Mouse (Mus musculus): ENCODE data around the gene Polg2.

Polg2 gene

GRCm38 (mm10) chr11:106779388-106780088 is at the start of gene Polg2:
Polg2 (minus strand) TSS chr11:106779537.
- Histone ChIP-seq H3K4me3 (replicated peaks; ENCODE audit: low read length) (peak within 1 kb of the TSS; percentile 93), H3K9me3 (ENCODE audit: low read length) (no peaks in the 10 kb centered on the region), H3K27me3 (ENCODE audit: insufficient read depth, low read length) (no peaks in the 10 kb centered on the region), H3K36me3 (ENCODE audit: insufficient read depth, low read length) (peaks cover 83% of the 10 kb centered on the region), H3K4me1 (replicated peaks; ENCODE audit: low read depth, low read length) (peaks cover 53% of the 10 kb centered on the region)
- TF ChIP-seq CTCF (conservative IDR thresholded peaks at IDR 0.05; ENCODE audit: low read length) = no peak

- H3K4me3 ChIP-seq (replicated peaks; ENCODE audit: low read length) = no peak overlapping the region
- H3K36me3 ChIP-seq (ENCODE audit: insufficient read depth, low read length) = peaks cover 65% of the 10 kb centered on the region
- H3K9me3 ChIP-seq (ENCODE audit: low read length) = no peaks in the 10 kb centered on the region
- TF ChIP-seq POU5F1 (IDR thresholded peaks at IDR 0.05; ENCODE audit: borderline replicate concordance, low read length) = no peak
- TF ChIP-seq CTCF (conservative IDR thresholded peaks at IDR 0.05; ENCODE audit: low read length) = no peak
- TF ChIP-seq NANOG (IDR thresholded peaks at IDR 0.05; ENCODE audit: borderline replicate concordance, low read length) = no peak
- H3K27me3 ChIP-seq (ENCODE audit: insufficient read depth, low read length) = no peaks in the 10 kb centered on the region
- H3K4me1 ChIP-seq (replicated peaks; ENCODE audit: low read depth, low read length) = no peaks in the 10 kb centered on the region
Observed at GRCm38 (mm10) chr11:106828079-106828478, 48.7 kb upstream of the Polg2 start.

- H3K4me1 ChIP-seq (replicated peaks; ENCODE audit: low read depth, low read length) = peaks cover 3% of the 10 kb centered on the region; the same call in 1 of the 2 replicates
- H3K36me3 ChIP-seq (ENCODE audit: insufficient read depth, low read length) = peaks cover 74% of the 10 kb centered on the region
- no peaks in the 10 kb centered on the region for H3K9me3 ChIP-seq (ENCODE audit: low read length)
- no peak overlapping the region for H3K4me3 ChIP-seq (replicated peaks; ENCODE audit: low read length)
- TF ChIP-seq CTCF (conservative IDR thresholded peaks at IDR 0.05; ENCODE audit: low read length) (no peak), NANOG (IDR thresholded peaks at IDR 0.05; ENCODE audit: borderline replicate concordance, low read length) (no peak), POU5F1 (IDR thresholded peaks at IDR 0.05; ENCODE audit: borderline replicate concordance, low read length) (no peak)
- H3K27me3 ChIP-seq (ENCODE audit: insufficient read depth, low read length) = no peaks in the 10 kb centered on the region
Observed at GRCm38 (mm10) chr11:106824403-106824802, 45.1 kb upstream of the Polg2 start.

GRCm38 (mm10) chr11:106823741-106824140 is 44.4 kb upstream of the Polg2 start:
- Histone ChIP-seq H3K27me3 (ENCODE audit: insufficient read depth, low read length) (no peaks in the 10 kb centered on the region), H3K4me3 (replicated peaks; ENCODE audit: low read length) (no peak overlapping the region), H3K36me3 (ENCODE audit: insufficient read depth, low read length) (peaks cover 79% of the 10 kb centered on the region), H3K9me3 (ENCODE audit: low read length) (no peaks in the 10 kb centered on the region), H3K4me1 (replicated peaks; ENCODE audit: low read depth, low read length) (peaks cover 3% of the 10 kb centered on the region; the same call in 1 of the 2 replicates)
- TF ChIP-seq CTCF (conservative IDR thresholded peaks at IDR 0.05; ENCODE audit: low read length) (no peak), POU5F1 (IDR thresholded peaks at IDR 0.05; ENCODE audit: borderline replicate concordance, low read length) (no peak), NANOG (IDR thresholded peaks at IDR 0.05; ENCODE audit: borderline replicate concordance, low read length) (no peak)

GRCm38 (mm10) chr11:106822911-106823310 is 43.6 kb upstream of the Polg2 start:
- H3K4me1 ChIP-seq (replicated peaks; ENCODE audit: low read depth, low read length) = peaks cover 3% of the 10 kb centered on the region; the same call in 1 of the 2 replicates
- H3K9me3 ChIP-seq (ENCODE audit: low read length) = no peaks in the 10 kb centered on the region

GRCm38 (mm10) chr11:106822491-106822890 is 43.2 kb upstream of the Polg2 start:
- TF ChIP-seq CTCF (conservative IDR thresholded peaks at IDR 0.05; ENCODE audit: low read length) (no peak), POU5F1 (IDR thresholded peaks at IDR 0.05; ENCODE audit: borderline replicate concordance, low read length) (no peak), NANOG (IDR thresholded peaks at IDR 0.05; ENCODE audit: borderline replicate concordance, low read length) (no peak)
- no peaks in the 10 kb centered on the region for H3K27me3 ChIP-seq (ENCODE audit: insufficient read depth, low read length)
- H3K36me3 ChIP-seq (ENCODE audit: insufficient read depth, low read length) = peaks cover 80% of the 10 kb centered on the region
- H3K4me1 ChIP-seq (replicated peaks; ENCODE audit: low read depth, low read length) = peaks cover 3% of the 10 kb centered on the region; the same call in 1 of the 2 replicates
- no peak overlapping the region for H3K4me3 ChIP-seq (replicated peaks; ENCODE audit: low read length)
- H3K9me3 ChIP-seq (ENCODE audit: low read length) = no peaks in the 10 kb centered on the region

More at GRCm38 (mm10) chr11:106822911-106823310, 43.6 kb upstream of the Polg2 start:
- TF ChIP-seq POU5F1 (IDR thresholded peaks at IDR 0.05; ENCODE audit: borderline replicate concordance, low read length) (no peak), CTCF (conservative IDR thresholded peaks at IDR 0.05; ENCODE audit: low read length) (no peak), NANOG (IDR thresholded peaks at IDR 0.05; ENCODE audit: borderline replicate concordance, low read length) (no peak)
- H3K36me3 ChIP-seq (ENCODE audit: insufficient read depth, low read length) = peaks cover 79% of the 10 kb centered on the region
- H3K27me3 ChIP-seq (ENCODE audit: insufficient read depth, low read length) = no peaks in the 10 kb centered on the region
- H3K4me3 ChIP-seq (replicated peaks; ENCODE audit: low read length) = no peak overlapping the region

GRCm38 (mm10) chr11:106821397-106821796 is 42.1 kb upstream of the Polg2 start:
- peaks cover 3% of the 10 kb centered on the region; the same call in 1 of the 2 replicates for H3K4me1 ChIP-seq (replicated peaks; ENCODE audit: low read depth, low read length)
- no peaks in the 10 kb centered on the region for H3K9me3 ChIP-seq (ENCODE audit: low read length)
- no peak overlapping the region for H3K4me3 ChIP-seq (replicated peaks; ENCODE audit: low read length)
- H3K36me3 ChIP-seq (ENCODE audit: insufficient read depth, low read length) = peaks cover 86% of the 10 kb centered on the region
- H3K27me3 ChIP-seq (ENCODE audit: insufficient read depth, low read length) = no peaks in the 10 kb centered on the region
- TF ChIP-seq CTCF (conservative IDR thresholded peaks at IDR 0.05; ENCODE audit: low read length) (no peak), POU5F1 (IDR thresholded peaks at IDR 0.05; ENCODE audit: borderline replicate concordance, low read length) (no peak), NANOG (IDR thresholded peaks at IDR 0.05; ENCODE audit: borderline replicate concordance, low read length) (no peak)

- Histone ChIP-seq H3K36me3 (ENCODE audit: insufficient read depth, low read length) (peaks cover 87% of the 10 kb centered on the region), H3K9me3 (ENCODE audit: low read length) (no peaks in the 10 kb centered on the region), H3K27me3 (ENCODE audit: insufficient read depth, low read length) (no peaks in the 10 kb centered on the region), H3K4me3 (replicated peaks; ENCODE audit: low read length) (no peak overlapping the region), H3K4me1 (replicated peaks; ENCODE audit: low read depth, low read length) (peaks cover 3% of the 10 kb centered on the region; the same call in 1 of the 2 replicates)
- TF ChIP-seq POU5F1 (IDR thresholded peaks at IDR 0.05; ENCODE audit: borderline replicate concordance, low read length) (no peak), NANOG (IDR thresholded peaks at IDR 0.05; ENCODE audit: borderline replicate concordance, low read length) (no peak), CTCF (conservative IDR thresholded peaks at IDR 0.05; ENCODE audit: low read length) (no peak)
Observed at GRCm38 (mm10) chr11:106820972-106821371, 41.6 kb upstream of the Polg2 start.

Data from E14TG2a.4 (cell line).